Comparison of ENCODE assay signal across 26 mouse cellular contexts in genomic region chr10:72383351-72383750, GRCm38 (mm10).
DNase-seq lines count a peak whose midpoint lies in the region; ATAC-seq and TF ChIP-seq lines count a peak whose summit lies in the region.
"Had no signal": no experiment of that assay in that cellular context is flagged by ENCODE, and none has a peak within 500 bp of the region (broad histone marks: within the 10 kb centered on the region; RNA-seq: fewer than 3 reads in every experiment).

No protein-coding gene starts in this region.

- TF ChIP-seq CTCF in kidney, adult 2 months (conservative IDR thresholded peaks at IDR 0.05; ENCODE audit: insufficient read depth, insufficient read length, low read depth, low read length): no peak

- 33% methylated on average over 1 of the region's 1 CpGs for WGBS in kidney, embryonic 14.5 days
- 29% methylated on average over 1 of the region's 1 CpGs for WGBS in kidney, adult 2 months
- WGBS in kidney, embryonic 16.5 days: 42% methylated on average over 1 of the region's 1 CpGs

- no peaks in the 10 kb centered on the region for H3K36me3 ChIP-seq in kidney, embryonic 14.5 days (ENCODE audit: control insufficient read depth, insufficient read depth, low read length)
- H3K36me3 ChIP-seq in kidney, adult 2 months (ENCODE audit: control insufficient read depth, insufficient read depth, low read length): no peaks in the 10 kb centered on the region
- no peaks in the 10 kb centered on the region for H3K36me3 ChIP-seq in kidney, embryonic 16.5 days (ENCODE audit: insufficient read depth, low read length)
- H3K36me3 ChIP-seq: embryonic facial prominence, embryonic 10.5 days; embryonic facial prominence, embryonic 12.5 days; forebrain, embryonic 15.5 days; G1E had no signal

- no peak for TF ChIP-seq POLR2A in kidney, adult 2 months (IDR thresholded peaks at IDR 0.05; ENCODE audit: low read depth, low read length)

- peak; percentile 4 for DNase-seq in embryo, embryonic 10.5 days (ENCODE audit: low spot score)
- no peak for DNase-seq in embryo, embryonic 9.5 days (ENCODE audit: extremely low spot score)
- DNase-seq in kidney, adult 2 months: no peak
- no peak for DNase-seq in kidney, postnatal 10 days
- DNase-seq: adrenal gland, adult 8-10 months; adrenal gland, postnatal 14 days; adrenal gland, postnatal 36 days; B cell, adult 2 months; cerebellum, adult 11-12 months; cerebellum, adult 2 months; cerebellum, adult 9-10 months; cerebellum, postnatal 10 days; cerebellum, postnatal 25 days; embryo, embryonic 11 days; forebrain, postnatal 0 days had no signal

- peak; percentile 99 for ATAC-seq in kidney, embryonic 14.5 days (ENCODE audit: low FRiP score, low TSS enrichment)
- peak; percentile 97 for ATAC-seq in kidney, embryonic 16.5 days (ENCODE audit: low FRiP score, low TSS enrichment)
- ATAC-seq: activated CD4-positive, CD25-positive, alpha-beta regulatory T cell, adult 4 months; CD4-positive, CD25-positive, alpha-beta regulatory T cell, adult 4 months; forebrain, embryonic 13.5 days; forebrain, embryonic 15.5 days; forebrain, postnatal 0 days; Patski had no signal

- H3K4me2 ChIP-seq in kidney, embryonic 14.5 days (replicated peaks; ENCODE audit: low read depth, low read length): no peak overlapping the region
- H3K4me2 ChIP-seq in kidney, embryonic 16.5 days (replicated peaks; ENCODE audit: low read depth, low read length): no peak overlapping the region
- H3K4me2 ChIP-seq: embryonic facial prominence, embryonic 12.5 days; forebrain, embryonic 13.5 days; forebrain, embryonic 15.5 days had no signal

- H3K27me3 ChIP-seq in kidney, embryonic 14.5 days (ENCODE audit: control insufficient read depth, insufficient read depth, low read length): no peaks in the 10 kb centered on the region
- no peaks in the 10 kb centered on the region for H3K27me3 ChIP-seq in kidney, adult 2 months (replicated peaks; ENCODE audit: control insufficient read depth, insufficient read depth, low read length)
- H3K27me3 ChIP-seq in kidney, embryonic 16.5 days (ENCODE audit: insufficient read depth, low read length): no peaks in the 10 kb centered on the region
- H3K27me3 ChIP-seq: CH12.LX; embryonic facial prominence, embryonic 12.5 days; forebrain, embryonic 13.5 days; forebrain, embryonic 15.5 days; Patski had no signal

- H3K9ac ChIP-seq in kidney, embryonic 14.5 days (ENCODE audit: low read depth, low read length): no peak overlapping the region
- H3K9ac ChIP-seq in kidney, embryonic 16.5 days (replicated peaks; ENCODE audit: low read length): no peak overlapping the region
- H3K9ac ChIP-seq: embryonic facial prominence, embryonic 12.5 days; forebrain, embryonic 13.5 days; forebrain, embryonic 15.5 days; forebrain, postnatal 0 days had no signal

- H3K4me3 ChIP-seq in kidney, embryonic 14.5 days (ENCODE audit: low read length): no peak overlapping the region
- H3K4me3 ChIP-seq in kidney, adult 2 months (ENCODE audit: insufficient read depth, low read depth, low read length): no peak overlapping the region
- H3K4me3 ChIP-seq in kidney, embryonic 16.5 days (ENCODE audit: low read length): no peak overlapping the region
- H3K4me3 ChIP-seq: embryonic facial prominence, embryonic 10.5 days; embryonic facial prominence, embryonic 12.5 days; forebrain, embryonic 13.5 days; forebrain, embryonic 15.5 days had no signal

- H3K9me3 ChIP-seq in kidney, embryonic 14.5 days (ENCODE audit: control insufficient read depth, low read length): no peaks in the 10 kb centered on the region
- no peaks in the 10 kb centered on the region for H3K9me3 ChIP-seq in kidney, embryonic 16.5 days (ENCODE audit: low read length)
- H3K9me3 ChIP-seq: embryonic facial prominence, embryonic 10.5 days; embryonic facial prominence, embryonic 12.5 days; forebrain, embryonic 13.5 days; forebrain, embryonic 15.5 days had no signal

- H3K27ac ChIP-seq in kidney, embryonic 14.5 days (ENCODE audit: low read depth, low read length): no peak overlapping the region
- H3K27ac ChIP-seq in kidney, adult 2 months (ENCODE audit: insufficient read depth, low read depth, low read length): no peak overlapping the region
- no peak overlapping the region for H3K27ac ChIP-seq in kidney, embryonic 16.5 days (ENCODE audit: low read length)
- H3K27ac ChIP-seq: embryonic facial prominence, embryonic 10.5 days; embryonic facial prominence, embryonic 12.5 days; forebrain, embryonic 13.5 days; forebrain, embryonic 15.5 days had no signal

- no peaks in the 10 kb centered on the region for H3K4me1 ChIP-seq in kidney, embryonic 14.5 days (ENCODE audit: control insufficient read depth, insufficient read depth, low read length)
- H3K4me1 ChIP-seq in kidney, adult 2 months (ENCODE audit: control insufficient read depth, insufficient read depth, low read length): no peaks in the 10 kb centered on the region
- H3K4me1 ChIP-seq in kidney, embryonic 16.5 days (ENCODE audit: insufficient read depth, low read length): no peaks in the 10 kb centered on the region
- H3K4me1 ChIP-seq: embryonic facial prominence, embryonic 10.5 days; embryonic facial prominence, embryonic 12.5 days; forebrain, embryonic 13.5 days; forebrain, embryonic 15.5 days had no signal
